Mouse (Mus musculus) liver, adult 2 months (tissue): ENCODE results near the gene Arhgef28.

Experiments
- CTCF ChIP-seq: fragments of 200-500 bp; IDR thresholded peaks from 2 replicates; pipeline ENCODE4 v1.5.1; 2011; ENCODE audit warnings: low read depth, low read length, control low read depth
- POLR2A ChIP-seq: fragments of 200-500 bp; IDR thresholded peaks from 2 replicates; pipeline ENCODE4 v1.6.1; 2011; ENCODE audit warnings: low read length, control low read depth; ENCODE audit not compliant: insufficient read depth; ENCODE audit errors: extremely low read depth

- TF ChIP-seq CTCF = no peak
- TF ChIP-seq POLR2A = no peak
These were observed 278.1 kb downstream of the Arhgef28 start for GRCm38 (mm10) chr13:97928135-97928497.
